Mouse (Mus musculus) midbrain, embryonic 11.5 days (tissue): Measurements from ENCODE around the gene Appl1. TPM values are rescaled to one million over a fixed set of nuclear protein-coding genes. Genes with fewer than 3 reads are reported as not detected.
"Not testable (repeated sequence)": the region's sequence is repeated elsewhere in the genome, so short reads cannot be mapped to it uniquely, and the experiment has no call there.

ENCODE experiments used
- ATAC-seq: fragments of 200-750 bp; cut with Nextera tagmentation; 2 replicates; pipeline ENCODE4 v1.8.0; 2017; ENCODE audit warnings: moderate TSS enrichment, moderate library complexity; ENCODE audit not compliant: low FRiP score
- DNase-seq: peaks from one replicate; pipeline ENCODE4 v3.0.0; 2015; ENCODE audit warnings: low spot score; ENCODE audit errors: missing footprints
- H3K27ac ChIP-seq: fragments of 300-500 bp; sonication (generic); 2 replicates; pipeline ENCODE4 v1.5.1; 2014; ENCODE audit warnings: low read depth, low read length
- H3K27me3 ChIP-seq: fragments of 300-500 bp; sonication (generic); 2 replicates; pipeline ENCODE4 v1.6.1; 2014; ENCODE audit warnings: mild to moderate bottlenecking, low read length, moderate library complexity, mixed read lengths; ENCODE audit not compliant: control insufficient read depth, insufficient read depth
- H3K36me3 ChIP-seq: fragments of 300-500 bp; sonication (generic); 2 replicates; pipeline ENCODE4 v1.6.1; 2014; ENCODE audit warnings: mild to moderate bottlenecking, low read length, moderate library complexity, mixed read lengths; ENCODE audit not compliant: control insufficient read depth, insufficient read depth
- H3K4me1 ChIP-seq: fragments of 300-500 bp; sonication (generic); 2 replicates; pipeline ENCODE4 v1.6.1; 2014; ENCODE audit warnings: low read length; ENCODE audit not compliant: control insufficient read depth, insufficient read depth
- H3K4me2 ChIP-seq: fragments of 300-500 bp; sonication (generic); 2 replicates; pipeline ENCODE4 v1.6.1; 2014; ENCODE audit warnings: mild to moderate bottlenecking, moderate library complexity
- H3K4me3 ChIP-seq: fragments of 300-500 bp; sonication (generic); 2 replicates; pipeline ENCODE4 v1.5.1; 2014; ENCODE audit warnings: low read depth, low read length
- H3K9ac ChIP-seq: fragments of 300-500 bp; sonication (generic); 2 replicates; pipeline ENCODE4 v1.6.1; 2014; ENCODE audit warnings: low read length
- H3K9me3 ChIP-seq: fragments of 300-500 bp; sonication (generic); 2 replicates; pipeline ENCODE4 v1.6.1; 2016; ENCODE audit warnings: low read length; ENCODE audit not compliant: control insufficient read depth
- WGBS: fragments of 180-500 bp; shearing (Covaris S2); extraction: QIAGEN DNeasy Blood & Tissue Kit; methylation state at CpG from one replicate; pipeline ENCODE4 v1.1.7; 2014; 5-methylcytosine and 5-hydroxymethylcytosine counted together
- polyA plus RNA-seq: library from polyadenylated mRNA; unstranded; fragments of >200 nt; fragmentation: Nextera tagmentation; extraction: Ambion mirVana; gene quantifications from 2 replicates; pipeline ENCODE4 v1.2.1, GENCODE M21; 2014

Appl1 gene
- polyA plus RNA-seq, 1 experiment from 2014 or later: 35.5 TPM

GRCm38 (mm10) chr14:26976212-26976611 is 5.2 kb upstream of the Appl1 start:
- WGBS: 55% methylated on average over 7 of the region's 7 CpGs
- H3K4me1 ChIP-seq: peaks cover 3% of the 10 kb centered on the region; the same call in 1 of the 2 replicates
- no peak overlapping the region for H3K27ac ChIP-seq
- H3K4me2 ChIP-seq: no peak overlapping the region
- ATAC-seq (no peak), DNase-seq (no peak)
- no peak overlapping the region for H3K4me3 ChIP-seq
- no peaks in the 10 kb centered on the region; the same call in 1 of the 2 replicates for H3K9me3 ChIP-seq
- H3K36me3 ChIP-seq: no peaks in the 10 kb centered on the region
- no peaks in the 10 kb centered on the region for H3K27me3 ChIP-seq
- no peak overlapping the region for H3K9ac ChIP-seq

GRCm38 (mm10) chr14:26975490-26975889 is 4.5 kb upstream of the Appl1 start:
- WGBS: 82% methylated on average over 3 of the region's 3 CpGs
- Histone ChIP-seq H3K9me3 (no peaks in the 10 kb centered on the region), H3K4me1 (peaks cover 5% of the 10 kb centered on the region), H3K4me3 (no peak overlapping the region), H3K4me2 (no peak overlapping the region), H3K36me3 (no peaks in the 10 kb centered on the region), H3K9ac (no peak overlapping the region), H3K27me3 (no peaks in the 10 kb centered on the region), H3K27ac (no peak overlapping the region)
- DNase-seq (no peak), ATAC-seq (no peak)

DNA sequence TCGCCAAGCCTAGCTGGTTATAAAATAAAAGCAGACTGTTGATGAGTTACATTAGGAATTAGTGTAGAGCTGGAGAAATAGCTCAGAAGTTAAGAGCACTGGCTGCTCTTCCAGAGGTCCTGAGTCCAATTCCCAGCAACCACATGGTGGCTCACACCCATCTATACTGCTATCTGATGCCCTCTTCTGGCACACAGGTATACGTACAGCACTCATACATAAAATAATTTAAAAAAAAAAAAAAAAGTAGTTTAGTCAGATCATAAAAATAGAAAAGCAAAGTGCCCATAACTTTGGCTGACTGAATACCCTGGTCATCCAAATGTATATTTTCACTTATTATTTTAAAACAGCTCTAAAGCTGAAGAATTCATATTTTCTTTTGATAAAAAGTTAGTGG is 2.1 kb upstream of the Appl1 start:
- peaks cover 7% of the 10 kb centered on the region for H3K4me1 ChIP-seq
- H3K9ac ChIP-seq: no peak overlapping the region
- H3K9me3 ChIP-seq: no peaks in the 10 kb centered on the region
- no peak overlapping the region for H3K4me3 ChIP-seq
- no peaks in the 10 kb centered on the region for H3K36me3 ChIP-seq
- no peak overlapping the region for H3K27ac ChIP-seq
- no peaks in the 10 kb centered on the region for H3K27me3 ChIP-seq
- DNase-seq (no peak), ATAC-seq (no peak)
- 82% methylated on average over 2 of the region's 2 CpGs for WGBS
- no peak overlapping the region for H3K4me2 ChIP-seq

DNA sequence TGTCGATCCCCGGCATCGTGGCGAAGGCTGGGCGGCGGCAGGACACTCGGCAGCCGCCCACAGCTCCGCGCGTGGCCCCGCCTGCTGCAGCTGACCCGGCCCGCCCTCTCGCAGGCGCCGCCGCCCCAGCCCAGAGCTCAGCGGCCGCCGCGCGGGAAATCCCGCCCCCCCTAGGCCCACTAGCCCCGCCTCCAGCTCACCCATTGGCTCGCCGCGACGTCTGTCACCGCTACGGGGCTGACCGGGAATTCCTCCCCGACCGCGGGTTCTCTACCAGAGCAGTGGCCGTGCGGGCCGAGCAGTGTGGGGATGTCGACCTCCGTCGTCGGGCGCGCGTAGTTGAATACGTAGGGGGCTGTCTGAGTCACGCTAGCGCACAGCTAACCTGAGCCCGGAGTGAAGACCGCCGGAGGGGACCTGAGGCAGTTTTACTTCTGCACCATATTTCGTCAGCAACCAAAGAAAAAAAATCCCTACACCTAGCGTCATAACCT is 546 bp downstream of the Appl1 start:
- Histone ChIP-seq H3K27ac (peak overlapping the region; percentile 76), H3K4me2 (peak overlapping the region; percentile 58), H3K36me3 (no peaks in the 10 kb centered on the region), H3K9me3 (no peaks in the 10 kb centered on the region), H3K4me3 (peak overlapping the region; percentile 87), H3K27me3 (no peaks in the 10 kb centered on the region), H3K9ac (peak overlapping the region; percentile 78), H3K4me1 (peaks cover 4% of the 10 kb centered on the region; the same call in 1 of the 2 replicates)
- ATAC-seq (peak; percentile 98), DNase-seq (peak; percentile 100)
- under 1% methylated on average over 43 of the region's 53 CpGs for WGBS

DNA sequence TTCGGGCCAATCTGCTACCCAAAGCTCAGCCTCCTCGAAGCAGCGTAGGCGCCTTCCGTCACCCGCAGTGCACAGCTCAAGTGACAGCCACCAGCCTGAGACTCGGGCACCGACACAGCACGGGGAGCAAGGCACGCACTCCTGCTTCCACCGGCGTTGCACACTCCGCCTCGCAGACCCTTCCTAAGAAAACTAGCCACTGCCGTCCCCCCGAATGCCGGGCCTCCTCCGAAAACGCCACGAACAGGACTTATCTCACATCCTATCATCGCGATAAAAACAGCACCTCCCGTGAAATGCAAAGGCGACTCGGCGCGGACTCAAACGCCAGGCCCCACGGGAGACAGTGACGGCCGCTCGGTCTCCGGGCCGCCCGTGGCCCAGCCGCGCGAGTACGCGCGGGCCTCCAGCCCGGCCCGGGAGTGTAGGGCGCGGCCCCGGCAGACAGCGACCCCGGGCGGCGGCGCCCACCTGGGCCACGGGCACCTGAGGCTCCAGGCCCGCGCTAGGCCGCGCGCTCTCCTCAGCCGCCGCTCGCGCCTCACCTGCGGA is 1.1 kb downstream of the Appl1 start:
- Histone ChIP-seq H3K27ac (peak overlapping the region; percentile 76), H3K27me3 (no peaks in the 10 kb centered on the region), H3K4me2 (peak overlapping the region; percentile 55), H3K9me3 (no peaks in the 10 kb centered on the region), H3K36me3 (no peaks in the 10 kb centered on the region), H3K9ac (peak overlapping the region; percentile 78), H3K4me1 (peaks cover 4% of the 10 kb centered on the region; the same call in 1 of the 2 replicates), H3K4me3 (peak overlapping the region; percentile 87)
- ATAC-seq (peak; percentile 58), DNase-seq (peak; percentile 97)
- under 1% methylated on average over 62 of the region's 62 CpGs for WGBS

DNA sequence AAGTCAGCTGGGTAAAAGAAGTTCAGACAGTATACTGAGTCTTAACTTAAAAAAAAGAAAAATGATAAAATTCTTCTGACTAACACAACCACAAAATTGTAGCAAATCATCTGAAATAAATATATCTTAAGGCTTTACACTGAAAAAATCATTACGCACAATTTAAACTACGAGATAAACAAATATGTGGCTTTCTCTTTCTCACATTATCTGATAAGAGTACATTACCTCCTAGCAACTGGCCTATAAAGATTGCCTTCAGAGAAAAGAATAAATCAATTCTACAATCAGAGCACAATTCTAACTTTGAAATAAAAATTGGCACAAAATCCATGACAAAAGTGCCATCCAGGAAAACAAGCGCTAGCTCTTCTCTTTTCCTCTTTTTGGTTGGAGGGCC is 1.9 kb downstream of the Appl1 start:
- Histone ChIP-seq H3K27me3 (no peaks in the 10 kb centered on the region), H3K36me3 (no peaks in the 10 kb centered on the region), H3K4me3 (peak overlapping the region; percentile 87; the same call in 1 of the 2 replicates), H3K4me2 (peak overlapping the region; percentile 55), H3K9me3 (no peaks in the 10 kb centered on the region), H3K9ac (peak overlapping the region; percentile 78; the same call in 1 of the 2 replicates), H3K4me1 (peaks cover 4% of the 10 kb centered on the region; the same call in 1 of the 2 replicates), H3K27ac (no peak overlapping the region)
- DNase-seq (no peak), ATAC-seq (no peak)
- WGBS: 84% methylated on average over 3 of the region's 3 CpGs

GRCm38 (mm10) chr14:26960518-26960917 is 10.5 kb downstream of the Appl1 start:
- no peaks in the 10 kb centered on the region for H3K36me3 ChIP-seq
- WGBS: 81% methylated on average over 1 of the region's 1 CpGs
- ATAC-seq: no peak

GRCm38 (mm10) chr14:26956139-26956538 is 14.9 kb downstream of the Appl1 start:
- not testable (repeated sequence) for ATAC-seq, H3K36me3 ChIP-seq
- 79% methylated on average over 2 of the region's 2 CpGs for WGBS

More at GRCm38 (mm10) chr14:26960518-26960917, 10.5 kb downstream of the Appl1 start:
- Histone ChIP-seq H3K4me3 (no peak overlapping the region), H3K27ac (no peak overlapping the region), H3K9me3 (no peaks in the 10 kb centered on the region), H3K9ac (no peak overlapping the region), H3K4me1 (no peaks in the 10 kb centered on the region), H3K27me3 (no peaks in the 10 kb centered on the region), H3K4me2 (no peak overlapping the region)
- DNase-seq: no peak

DNA sequence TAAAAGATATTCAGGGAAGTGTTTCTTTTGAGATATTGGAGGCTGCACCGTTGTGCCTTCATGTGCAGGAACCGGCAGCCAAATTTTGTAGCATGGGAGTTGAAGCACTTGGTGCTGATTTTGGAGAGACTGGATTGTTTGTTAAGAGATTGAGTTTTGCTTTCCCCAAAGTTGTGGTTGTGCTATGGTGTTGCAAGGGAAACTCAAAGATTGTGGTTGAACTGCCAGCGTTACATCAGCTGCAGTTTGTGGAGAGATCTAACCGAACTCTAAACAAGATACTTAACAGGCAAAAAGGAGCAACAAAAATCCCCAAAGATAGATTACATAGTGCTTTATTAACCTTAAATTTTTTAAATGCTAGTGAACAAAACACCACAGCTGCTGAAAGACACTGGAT is 35.5 kb downstream of the Appl1 start:
- no peak overlapping the region for H3K27ac ChIP-seq
- H3K27me3 ChIP-seq: no peaks in the 10 kb centered on the region
- ATAC-seq (no peak), DNase-seq (no peak)
- H3K36me3 ChIP-seq: no peaks in the 10 kb centered on the region; the same call in 1 of the 2 replicates
- H3K9me3 ChIP-seq: no peaks in the 10 kb centered on the region
- no peaks in the 10 kb centered on the region for H3K4me1 ChIP-seq
- H3K9ac ChIP-seq: no peak overlapping the region
- 90% methylated on average over 4 of the region's 4 CpGs for WGBS
- no peak overlapping the region for H3K4me2 ChIP-seq
- no peak overlapping the region for H3K4me3 ChIP-seq

More at GRCm38 (mm10) chr14:26956139-26956538, 14.9 kb downstream of the Appl1 start:
- H3K9me3 ChIP-seq, H3K27ac ChIP-seq, H3K4me1 ChIP-seq, H3K4me3 ChIP-seq, DNase-seq, H3K9ac ChIP-seq, H3K27me3 ChIP-seq, H3K4me2 ChIP-seq: not testable (repeated sequence)
